Mouse (Mus musculus): ENCODE data around the gene Prrc2a. TPM values are rescaled to one million over a fixed set of nuclear protein-coding genes. Genes with fewer than 3 reads are reported as not detected.
"Not testable (repeated sequence)": the region's sequence is repeated elsewhere in the genome, so short reads cannot be mapped to it uniquely, and the experiment has no call there.

Gene Prrc2a
- polyA plus RNA-seq, 1 experiment: 409 TPM

DNA sequence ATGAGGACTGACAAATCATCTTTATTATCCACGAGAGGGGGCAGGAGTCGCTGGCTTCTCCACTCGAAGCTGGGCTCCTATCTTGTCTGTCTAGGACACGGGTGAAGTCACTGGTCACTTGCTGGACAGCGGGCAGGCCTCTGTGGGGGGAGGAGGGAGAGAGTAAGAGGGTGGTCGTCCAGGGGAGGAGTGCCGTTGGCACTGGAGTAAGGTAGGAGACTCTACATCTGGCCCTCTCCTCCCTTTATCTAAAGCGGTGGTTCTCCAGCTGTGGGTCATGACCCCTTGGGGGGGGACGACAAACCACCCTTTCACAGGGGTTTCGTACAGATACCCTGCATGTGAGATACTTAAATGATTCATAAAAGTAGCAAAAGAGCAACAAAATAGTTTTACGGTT, 35.7 kb downstream of the Prrc2a start:
- DNase-seq (ENCODE audit: low read depth): no peak
- TF ChIP-seq POLR2A (IDR thresholded peaks at IDR 0.05; ENCODE audit: borderline replicate concordance, extremely low read depth, insufficient read depth, insufficient read length, poor library complexity, severe bottlenecking): no peak
- no peak for TF ChIP-seq CTCF (IDR thresholded peaks at IDR 0.05; ENCODE audit: borderline replicate concordance, extremely low read depth, insufficient read depth, insufficient read length)

- no peak for DNase-seq (ENCODE audit: low read depth)
- TF ChIP-seq CTCF (IDR thresholded peaks at IDR 0.05; ENCODE audit: borderline replicate concordance, extremely low read depth, insufficient read depth, insufficient read length) (no peak), POLR2A (IDR thresholded peaks at IDR 0.05; ENCODE audit: borderline replicate concordance, extremely low read depth, insufficient read depth, insufficient read length, poor library complexity, severe bottlenecking) (no peak)
Observed at GRCm38 (mm10) chr17:35127017-35127416, 37.7 kb downstream of the Prrc2a start.

GRCm38 (mm10) chr17:35126206-35126611, 38.5 kb downstream of the Prrc2a start, which contains the start of gene D17H6S53E:
D17H6S53E (plus strand) TSS chr17:35126373.
- DNase-seq (ENCODE audit: low read depth): peak; percentile 81

DNA sequence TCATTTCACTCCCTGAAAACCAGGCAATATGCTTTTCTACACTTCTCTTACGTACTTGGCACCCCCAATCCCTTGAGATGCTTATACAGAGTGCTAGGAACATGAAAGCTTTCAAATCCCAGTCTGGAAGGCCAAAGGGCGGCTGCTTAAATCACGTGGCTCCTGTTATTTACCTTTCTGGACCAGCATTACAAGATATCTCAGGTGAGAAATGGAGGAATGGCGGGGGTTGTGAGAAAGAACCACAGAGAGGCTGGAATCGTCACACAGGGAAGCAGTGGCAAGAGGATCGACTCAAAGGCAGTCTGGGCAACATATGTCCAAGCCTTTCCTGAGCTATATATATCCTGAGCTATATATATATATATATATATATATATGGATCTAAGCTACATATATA, 39.1 kb downstream of the Prrc2a start:
- TF ChIP-seq CTCF (IDR thresholded peaks at IDR 0.05; ENCODE audit: borderline replicate concordance, extremely low read depth, insufficient read depth, insufficient read length) (no peak), POLR2A (IDR thresholded peaks at IDR 0.05; ENCODE audit: borderline replicate concordance, extremely low read depth, insufficient read depth, insufficient read length, poor library complexity, severe bottlenecking) (no peak)
- no peak for DNase-seq (ENCODE audit: low read depth)

More at GRCm38 (mm10) chr17:35126206-35126611, 38.5 kb downstream of the Prrc2a start, which contains the start of gene D17H6S53E:
- TF ChIP-seq CTCF (IDR thresholded peaks at IDR 0.05; ENCODE audit: borderline replicate concordance, extremely low read depth, insufficient read depth, insufficient read length) (no peak), POLR2A (IDR thresholded peaks at IDR 0.05; ENCODE audit: borderline replicate concordance, extremely low read depth, insufficient read depth, insufficient read length, poor library complexity, severe bottlenecking) (peak; percentile 62)

DNA sequence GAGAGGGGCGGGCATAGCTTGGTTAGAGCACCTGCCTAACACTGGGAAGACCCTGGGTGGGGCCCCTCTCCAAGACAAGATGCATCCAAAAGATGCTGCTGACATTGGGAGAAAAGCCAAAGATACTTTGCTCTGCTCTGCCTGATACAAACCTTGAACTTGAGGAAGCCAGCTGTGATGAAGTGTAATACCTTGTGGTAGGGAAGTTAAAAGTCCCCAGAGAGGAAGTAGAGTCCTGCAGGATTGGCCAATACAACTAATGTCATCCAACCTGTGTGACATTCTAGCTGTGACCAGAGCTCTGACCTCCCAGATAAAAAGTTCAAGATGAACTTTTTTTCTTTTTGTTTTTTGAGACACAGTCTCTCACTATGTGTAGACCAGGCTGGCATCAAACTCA, 39.6 kb downstream of the Prrc2a start:
- TF ChIP-seq POLR2A (IDR thresholded peaks at IDR 0.05; ENCODE audit: borderline replicate concordance, extremely low read depth, insufficient read depth, insufficient read length, poor library complexity, severe bottlenecking): no peak
- TF ChIP-seq CTCF (IDR thresholded peaks at IDR 0.05; ENCODE audit: borderline replicate concordance, extremely low read depth, insufficient read depth, insufficient read length): no peak
- no peak for DNase-seq (ENCODE audit: low read depth)

- not testable (repeated sequence) for DNase-seq (ENCODE audit: low read depth)
Observed at GRCm38 (mm10) chr17:35124261-35124896, 40.3 kb downstream of the Prrc2a start.

DNA sequence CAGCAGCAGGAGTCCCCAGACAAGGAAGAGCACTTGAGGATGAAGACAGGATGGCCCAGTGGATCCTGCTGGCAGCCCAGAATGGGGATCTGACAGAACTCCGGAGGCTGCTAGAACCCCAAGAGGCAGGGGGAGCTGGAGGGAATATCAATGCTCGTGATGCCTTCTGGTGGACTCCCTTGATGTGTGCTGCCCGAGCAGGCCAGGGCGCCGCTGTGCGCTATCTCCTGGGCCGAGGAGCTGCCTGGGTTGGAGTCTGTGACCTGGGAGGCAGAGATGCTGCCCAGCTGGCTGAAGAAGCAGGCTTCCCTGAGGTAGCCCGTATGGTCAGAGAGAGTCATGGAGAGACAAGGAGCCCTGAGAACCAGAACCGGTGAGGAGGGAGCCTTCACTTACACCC, 41.4 kb downstream of the Prrc2a start:
- not testable (repeated sequence) for DNase-seq (ENCODE audit: low read depth)

DNA sequence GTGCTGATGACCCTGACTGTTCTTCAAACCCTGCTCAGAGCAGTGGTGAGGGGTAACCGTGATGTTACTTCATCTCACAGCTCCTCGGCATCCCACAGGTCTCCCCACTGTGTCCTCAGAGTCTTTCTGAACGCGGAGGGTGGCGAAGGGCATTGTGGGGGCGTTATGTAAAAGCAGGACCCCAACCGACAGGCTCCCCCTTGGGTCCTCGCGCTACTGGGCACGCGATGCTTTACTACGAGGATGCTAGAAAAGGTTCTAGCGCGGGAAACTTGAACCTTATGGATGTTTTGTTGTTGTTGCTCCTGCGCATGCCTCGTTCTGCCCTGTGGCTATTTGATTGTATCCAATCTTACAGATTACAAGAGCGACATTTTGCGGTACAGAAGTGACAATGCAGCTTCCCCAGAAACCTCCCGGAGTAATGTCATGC, 42.8 kb downstream of the Prrc2a start, which contains the start of gene Csnk2b:
Gene Csnk2b, minus strand, starts transcription at position 183 of the 433 bp plus-strand sequence.
- TF ChIP-seq POLR2A (IDR thresholded peaks at IDR 0.05; ENCODE audit: borderline replicate concordance, extremely low read depth, insufficient read depth, insufficient read length, poor library complexity, severe bottlenecking) (no peak), CTCF (IDR thresholded peaks at IDR 0.05; ENCODE audit: borderline replicate concordance, extremely low read depth, insufficient read depth, insufficient read length) (peak; percentile 36; the same call in 1 of the 2 replicates)
- peak; percentile 92 for DNase-seq (ENCODE audit: low read depth)

GRCm38 (mm10) chr17:35121143-35121799, 43.4 kb downstream of the Prrc2a start, which contains the start of gene Gpank1:
Gpank1 (plus strand) TSS chr17:35121455.
- TF ChIP-seq POLR2A (IDR thresholded peaks at IDR 0.05; ENCODE audit: borderline replicate concordance, extremely low read depth, insufficient read depth, insufficient read length, poor library complexity, severe bottlenecking) (peak; percentile 53; the same call in 1 of the 2 replicates), CTCF (IDR thresholded peaks at IDR 0.05; ENCODE audit: borderline replicate concordance, extremely low read depth, insufficient read depth, insufficient read length) (no peak)
- DNase-seq (ENCODE audit: low read depth): peak; percentile 100

GRCm38 (mm10) chr17:35120745-35121142, 44.0 kb downstream of the Prrc2a start:
- no peak for DNase-seq (ENCODE audit: low read depth)
- no peak for TF ChIP-seq CTCF (IDR thresholded peaks at IDR 0.05; ENCODE audit: borderline replicate concordance, extremely low read depth, insufficient read depth, insufficient read length)
- TF ChIP-seq POLR2A (IDR thresholded peaks at IDR 0.05; ENCODE audit: borderline replicate concordance, extremely low read depth, insufficient read depth, insufficient read length, poor library complexity, severe bottlenecking): no peak

GRCm38 (mm10) chr17:35115046-35116019, 49.4 kb downstream of the Prrc2a start, which contains the start of gene Ly6g5b:
Ly6g5b (minus strand) TSS chr17:35115428.
- no peak for DNase-seq (ENCODE audit: low read depth)
- TF ChIP-seq CTCF (IDR thresholded peaks at IDR 0.05; ENCODE audit: borderline replicate concordance, extremely low read depth, insufficient read depth, insufficient read length) (peak; percentile 40; the same call in 1 of the 2 replicates), POLR2A (IDR thresholded peaks at IDR 0.05; ENCODE audit: borderline replicate concordance, extremely low read depth, insufficient read depth, insufficient read length, poor library complexity, severe bottlenecking) (no peak)
